Mouse (Mus musculus) erythroblast, embryonic 14.5 days (primary cell): ENCODE results near the gene Rab3a.

Experiments used
- GATA1 ChIP-seq: IDR thresholded peaks from 2 replicates; pipeline ENCODE4 v1.6.1; 2012; ENCODE audit warnings: low read length, inconsistent platforms, mixed read lengths
- TAL1 ChIP-seq: IDR thresholded peaks from 3 replicates; pipeline ENCODE4 v1.6.1; 2012; ENCODE audit warnings: low read length, inconsistent platforms, mixed read lengths

DNA sequence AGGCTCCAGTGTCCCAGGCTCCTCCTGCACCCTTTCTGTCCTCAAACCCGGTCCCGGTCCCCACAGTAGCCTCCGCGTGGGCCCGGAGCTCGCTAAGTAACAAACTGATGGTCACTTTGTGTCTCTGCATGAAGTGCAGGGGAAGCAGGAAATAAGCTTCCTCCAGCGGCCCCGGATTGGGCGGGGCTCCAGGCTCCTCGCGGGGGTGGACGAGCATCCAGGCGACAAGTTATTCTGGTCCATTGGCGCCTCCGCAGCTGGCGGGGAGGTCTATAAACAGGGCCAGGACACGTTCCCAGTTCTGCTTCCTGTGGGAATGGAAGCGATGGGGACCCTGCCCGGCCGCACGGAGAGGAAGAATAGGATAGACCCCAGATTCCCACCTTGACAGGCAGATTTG, 1.3 kb upstream of the Rab3a start:
- no peak for TF ChIP-seq GATA1
- no peak for TF ChIP-seq TAL1
